Mouse (Mus musculus) central nervous system, embryonic 18 days (tissue): ENCODE measurements around the gene Olfr1. TPM values are rescaled to one million over a fixed set of nuclear protein-coding genes. Genes with fewer than 3 reads are reported as not detected.

ENCODE experiments used
- polyA plus RNA-seq: library from polyadenylated mRNA; depleted of rRNA; stranded (reverse); fragments of >200 nt; gene quantifications from 2 replicates; pipeline ENCODE4 v1.2.3, GENCODE M21; 2012; rRNA removed

The Olfr1 gene
- not detected in 2 replicates for polyA plus RNA-seq

DNA sequence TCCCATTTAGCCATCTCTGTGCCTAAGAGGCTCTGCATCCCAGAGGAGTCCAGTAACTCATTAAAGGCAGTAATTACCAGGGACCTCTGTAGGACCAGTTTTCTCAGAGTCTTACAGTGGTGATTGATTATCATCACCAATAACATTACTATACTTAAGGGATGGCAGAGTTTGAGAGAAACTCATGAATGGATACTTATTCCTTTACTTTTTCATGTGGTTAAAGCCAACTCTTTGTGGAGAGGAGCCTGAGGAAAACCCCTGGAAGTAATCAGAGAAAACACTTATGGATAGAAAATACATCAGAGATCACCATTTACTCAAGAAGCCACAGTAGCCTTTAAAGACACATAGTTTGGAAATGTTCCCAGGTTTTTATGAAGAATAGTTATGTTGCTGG, at the start of gene Olfr1:
TSS of gene Olfr1 (minus strand) at position 101 of the 400 bp plus-strand sequence.

DNA sequence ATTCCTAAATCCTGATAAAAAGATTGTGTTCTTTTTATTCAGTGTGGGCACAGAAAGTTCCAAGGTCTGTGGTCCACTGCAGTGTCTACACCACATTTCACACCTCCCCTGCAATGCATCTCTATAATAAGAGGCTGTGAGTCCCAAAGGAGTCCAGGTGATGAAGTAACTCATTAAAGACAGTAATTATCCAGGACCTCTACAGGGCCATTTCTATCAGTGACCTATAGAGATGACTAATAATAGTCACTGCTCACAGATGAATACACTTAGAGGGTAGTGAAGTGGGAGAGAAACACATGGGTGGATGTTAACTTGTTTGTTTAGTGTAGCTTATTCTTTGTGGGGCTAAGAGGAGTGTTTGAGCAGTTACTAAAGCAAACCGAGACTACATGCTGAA, 29.0 kb upstream of the Olfr1 start, which contains the start of gene Olfr378:
TSS of gene Olfr378 (minus strand) at position 101 of the 400 bp plus-strand sequence.

DNA sequence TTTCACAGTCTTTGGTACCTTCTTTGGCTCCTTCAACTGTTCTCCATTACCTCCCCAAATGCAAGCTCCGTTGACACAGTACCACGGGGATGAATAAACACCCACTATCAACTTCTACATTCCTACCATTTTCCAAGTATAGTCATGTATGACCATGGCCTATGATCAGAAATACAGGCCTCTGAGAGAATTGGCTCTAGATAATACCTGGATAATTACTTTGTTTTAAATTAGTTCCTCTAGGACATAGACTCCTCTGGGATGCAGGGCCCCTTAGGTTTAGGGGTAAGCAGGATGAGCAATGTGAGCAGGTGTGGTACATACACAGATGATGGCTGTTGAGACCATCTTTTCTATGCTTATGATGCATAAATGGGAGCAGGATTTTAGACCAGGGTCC, 28.5 kb downstream of the Olfr1 start, which contains the start of gene Olfr376:
TSS of gene Olfr376 (plus strand) at position 301 of the 400 bp plus-strand sequence.

GRCm38 (mm10) chr11:73350483-73350882, 48.9 kb downstream of the Olfr1 start, which contains the start of gene Olfr20:
TSS of gene Olfr20 (plus strand) at chr11:73350783.

Other genes with a start within 250 kb of the Olfr1 start
- gene P2rx5, start 239.2 kb downstream of the Olfr1 start, polyA plus RNA-seq, result 0.75 and 1.1 TPM in 2 replicates
- gene Emc6, start 222.6 kb downstream of the Olfr1 start, polyA plus RNA-seq, result 91.8 and 93.2 TPM in 2 replicates
- 80.0 and 80.1 TPM in 2 replicates for gene Tax1bp3, start 222.5 kb downstream of the Olfr1 start, polyA plus RNA-seq
- 21.3 and 21.5 TPM in 2 replicates for gene Ctns, start 200.6 kb downstream of the Olfr1 start, polyA plus RNA-seq
- gene Shpk, start 200.2 kb downstream of the Olfr1 start, polyA plus RNA-seq, result 2.0 and 2.4 TPM in 2 replicates
- gene Trpv1, start 165.3 kb downstream of the Olfr1 start, polyA plus RNA-seq, result 0.19 and 0.64 TPM in 2 replicates
- gene Trpv3, start 132.2 kb downstream of the Olfr1 start, polyA plus RNA-seq, result 0.30 and 0.37 TPM in 2 replicates
- 2.5 and 2.6 TPM in 2 replicates for gene Aspa, start 70.0 kb downstream of the Olfr1 start, polyA plus RNA-seq
- gene Gm49340, start 69.9 kb downstream of the Olfr1 start, polyA plus RNA-seq, result not detected in 2 replicates
- 0.05 TPM in 1 of 2 replicates, not detected in the other for gene Spata22, start 69.9 kb downstream of the Olfr1 start, polyA plus RNA-seq
- gene Olfr20, start 48.8 kb downstream of the Olfr1 start, polyA plus RNA-seq, result not detected in 2 replicates
- not detected in 2 replicates for gene Olfr376, start 28.4 kb downstream of the Olfr1 start, polyA plus RNA-seq
- gene Olfr378, start 28.9 kb upstream of the Olfr1 start, polyA plus RNA-seq, result not detected in 2 replicates
- not detected in 2 replicates for gene Olfr380, start 57.9 kb upstream of the Olfr1 start, polyA plus RNA-seq
- gene Olfr381, start 92.0 kb upstream of the Olfr1 start, polyA plus RNA-seq, result not detected in 2 replicates
- gene Olfr382, start 117.6 kb upstream of the Olfr1 start, polyA plus RNA-seq, result not detected in 2 replicates
- not detected in 2 replicates for gene Olfr385, start 193.4 kb upstream of the Olfr1 start, polyA plus RNA-seq
- gene Olfr384, start 199.0 kb upstream of the Olfr1 start, polyA plus RNA-seq, result not detected in 2 replicates